Mouse (Mus musculus): ENCODE results near the gene Rnf103. TPM values are rescaled to one million over a fixed set of nuclear protein-coding genes. Genes with fewer than 3 reads are reported as not detected.
A peak's percentile ranks its signal among the peaks of the same experiment; 100 is the strongest.
"Not testable (repeated sequence)": the region's sequence is repeated elsewhere in the genome, so short reads cannot be mapped to it uniquely, and the experiment has no call there.

Rnf103 gene
- polyA plus RNA-seq (2016; fragmentation: Nextera tagmentation; extraction: Ambion mirVana) = 9.0 and 9.6 TPM in 2 replicates

- H3K4me3 ChIP-seq = peak within 1 kb of the TSS; percentile 84
- H3K9me3 ChIP-seq = no peaks in the 10 kb centered on the region
- WGBS = under 1% methylated on average over 77 of the region's 79 CpGs
- peak within 1 kb of the TSS; percentile 98 for H3K27ac ChIP-seq
- peaks cover 17% of the 10 kb centered on the region for H3K36me3 ChIP-seq (replicated peaks)
- peak; percentile 96 for DNase-seq (ENCODE audit: extremely low spot score, low spot score)
- peaks cover 22% of the 10 kb centered on the region for H3K4me1 ChIP-seq
- no peaks in the 10 kb centered on the region for H3K27me3 ChIP-seq (ENCODE audit: poor library complexity, severe bottlenecking)
These were observed at the start of gene Rnf103 for GRCm38 (mm10) chr6:71493675-71494340. Gene Rnf103 (plus strand): TSS chr6:71493894.

GRCm38 (mm10) chr6:71444756-71445155 lies 48.9 kb upstream of the Rnf103 start:
- no peaks in the 10 kb centered on the region for H3K27me3 ChIP-seq (ENCODE audit: poor library complexity, severe bottlenecking)
- H3K4me1 ChIP-seq = peaks cover 12% of the 10 kb centered on the region
- no peak overlapping the region for H3K27ac ChIP-seq
- H3K36me3 ChIP-seq (replicated peaks) = no peaks in the 10 kb centered on the region
- DNase-seq (ENCODE audit: extremely low spot score, low spot score) = no peak
- H3K9me3 ChIP-seq = no peaks in the 10 kb centered on the region
- no peak overlapping the region for H3K4me3 ChIP-seq
- WGBS = 86% methylated on average over 1 of the region's 1 CpGs

- DNase-seq (ENCODE audit: extremely low spot score, low spot score) = no peak
- Histone ChIP-seq H3K9me3 (no peaks in the 10 kb centered on the region), H3K4me3 (no peak overlapping the region), H3K4me1 (peaks cover 12% of the 10 kb centered on the region), H3K27me3 (ENCODE audit: poor library complexity, severe bottlenecking) (no peaks in the 10 kb centered on the region), H3K27ac (no peak overlapping the region), H3K36me3 (replicated peaks) (no peaks in the 10 kb centered on the region)
- WGBS = 88% methylated on average over 6 of the region's 6 CpGs
These were observed 48.1 kb upstream of the Rnf103 start for GRCm38 (mm10) chr6:71445560-71445959.

- no peak overlapping the region for H3K27ac ChIP-seq
- H3K36me3 ChIP-seq (replicated peaks) = no peaks in the 10 kb centered on the region
- WGBS = 84% methylated on average over 2 of the region's 2 CpGs
These were observed 40.9 kb upstream of the Rnf103 start for GRCm38 (mm10) chr6:71452792-71453191.

GRCm38 (mm10) chr6:71453983-71454739 lies 39.5 kb upstream of the Rnf103 start:
- H3K4me3 ChIP-seq; DNase-seq (ENCODE audit: extremely low spot score, low spot score); H3K27me3 ChIP-seq (ENCODE audit: poor library complexity, severe bottlenecking); H3K36me3 ChIP-seq (replicated peaks); H3K4me1 ChIP-seq; H3K27ac ChIP-seq; H3K9me3 ChIP-seq: not testable (repeated sequence)

More at GRCm38 (mm10) chr6:71452792-71453191, 40.9 kb upstream of the Rnf103 start:
- Histone ChIP-seq H3K9me3 (no peaks in the 10 kb centered on the region), H3K27me3 (ENCODE audit: poor library complexity, severe bottlenecking) (no peaks in the 10 kb centered on the region), H3K4me3 (no peak overlapping the region), H3K4me1 (no peaks in the 10 kb centered on the region)
- DNase-seq (ENCODE audit: extremely low spot score, low spot score) = no peak

GRCm38 (mm10) chr6:71457956-71458608 lies 35.6 kb upstream of the Rnf103 start:
- Histone ChIP-seq H3K9me3 (no peaks in the 10 kb centered on the region), H3K27me3 (ENCODE audit: poor library complexity, severe bottlenecking) (no peaks in the 10 kb centered on the region), H3K36me3 (replicated peaks) (no peaks in the 10 kb centered on the region), H3K4me1 (no peaks in the 10 kb centered on the region), H3K27ac (no peak overlapping the region), H3K4me3 (no peak overlapping the region)
- DNase-seq (ENCODE audit: extremely low spot score, low spot score) = no peak
- WGBS = 84% methylated on average over 8 of the region's 8 CpGs

- 90% methylated on average over 3 of the region's 3 CpGs for WGBS
- no peak for DNase-seq (ENCODE audit: extremely low spot score, low spot score)
- no peaks in the 10 kb centered on the region for H3K27me3 ChIP-seq (ENCODE audit: poor library complexity, severe bottlenecking)
- H3K4me1 ChIP-seq = no peaks in the 10 kb centered on the region
- H3K27ac ChIP-seq = no peak overlapping the region
- no peaks in the 10 kb centered on the region for H3K36me3 ChIP-seq (replicated peaks)
- no peaks in the 10 kb centered on the region for H3K9me3 ChIP-seq
- no peak overlapping the region for H3K4me3 ChIP-seq
These were observed 28.5 kb upstream of the Rnf103 start for GRCm38 (mm10) chr6:71465146-71465545.

GRCm38 (mm10) chr6:71467766-71468165 lies 25.9 kb upstream of the Rnf103 start:
- no peaks in the 10 kb centered on the region for H3K9me3 ChIP-seq
- no peaks in the 10 kb centered on the region for H3K36me3 ChIP-seq (replicated peaks)
- H3K27me3 ChIP-seq (ENCODE audit: poor library complexity, severe bottlenecking) = no peaks in the 10 kb centered on the region
- no peak overlapping the region for H3K4me3 ChIP-seq
- no peak for DNase-seq (ENCODE audit: extremely low spot score, low spot score)
- no peak overlapping the region for H3K27ac ChIP-seq
- H3K4me1 ChIP-seq = no peaks in the 10 kb centered on the region
- WGBS = 77% methylated on average over 4 of the region's 4 CpGs

- Histone ChIP-seq H3K36me3 (replicated peaks) (no peaks in the 10 kb centered on the region), H3K27ac (no peak overlapping the region), H3K4me3 (no peak overlapping the region), H3K27me3 (ENCODE audit: poor library complexity, severe bottlenecking) (no peaks in the 10 kb centered on the region), H3K4me1 (no peaks in the 10 kb centered on the region), H3K9me3 (no peaks in the 10 kb centered on the region)
- no peak for DNase-seq (ENCODE audit: extremely low spot score, low spot score)
- WGBS = 77% methylated on average over 3 of the region's 3 CpGs
These were observed 24.4 kb upstream of the Rnf103 start for GRCm38 (mm10) chr6:71469291-71469690.

GRCm38 (mm10) chr6:71471830-71472520 lies 21.7 kb upstream of the Rnf103 start:
- no peaks in the 10 kb centered on the region for H3K27me3 ChIP-seq (ENCODE audit: poor library complexity, severe bottlenecking)
- no peaks in the 10 kb centered on the region for H3K36me3 ChIP-seq (replicated peaks)
- H3K9me3 ChIP-seq = no peaks in the 10 kb centered on the region
- H3K27ac ChIP-seq = no peak overlapping the region
- WGBS = 89% methylated on average over 4 of the region's 4 CpGs
- no peak for DNase-seq (ENCODE audit: extremely low spot score, low spot score)
- H3K4me3 ChIP-seq = no peak overlapping the region
- no peaks in the 10 kb centered on the region for H3K4me1 ChIP-seq

GRCm38 (mm10) chr6:71472786-71473185 lies 20.9 kb upstream of the Rnf103 start:
- H3K4me3 ChIP-seq = no peak overlapping the region
- H3K27me3 ChIP-seq (ENCODE audit: poor library complexity, severe bottlenecking) = no peaks in the 10 kb centered on the region
- no peak for DNase-seq (ENCODE audit: extremely low spot score, low spot score)
- H3K4me1 ChIP-seq = no peaks in the 10 kb centered on the region
- no peak overlapping the region for H3K27ac ChIP-seq
- H3K9me3 ChIP-seq = no peaks in the 10 kb centered on the region
- no peaks in the 10 kb centered on the region for H3K36me3 ChIP-seq (replicated peaks)
- 82% methylated on average over 1 of the region's 1 CpGs for WGBS

- Histone ChIP-seq H3K27me3 (ENCODE audit: poor library complexity, severe bottlenecking) (no peaks in the 10 kb centered on the region), H3K36me3 (replicated peaks) (no peaks in the 10 kb centered on the region), H3K9me3 (no peaks in the 10 kb centered on the region), H3K4me3 (no peak overlapping the region), H3K4me1 (no peaks in the 10 kb centered on the region), H3K27ac (no peak overlapping the region)
- WGBS = 92% methylated on average over 3 of the region's 3 CpGs
- no peak for DNase-seq (ENCODE audit: extremely low spot score, low spot score)
These were observed 18.1 kb upstream of the Rnf103 start for GRCm38 (mm10) chr6:71475604-71476003.
